Mouse (Mus musculus): ENCODE data around the gene Dync2h1. TPM values are rescaled to one million over a fixed set of nuclear protein-coding genes. Genes with fewer than 3 reads are reported as not detected.
"Not testable (repeated sequence)": the region's sequence is repeated elsewhere in the genome, so short reads cannot be mapped to it uniquely, and the experiment has no call there.

Gene Dync2h1
- 1 to 10 TPM; 1.3 TPM for total RNA-seq (2021)
- long read RNA-seq, experiment 1, partial matches to known transcripts, result 0 of 12 reads
- long read RNA-seq, experiment 1, other reads (novel, unspliced or antisense), result 12 of 12 reads
- long read RNA-seq, experiment 2, partial matches to known transcripts, result 0 of 5 reads
- long read RNA-seq, experiment 2, other reads (novel, unspliced or antisense), result 5 of 5 reads

GRCm38 (mm10) chr9:7184172-7184896 lies at the start of gene Dync2h1, which contains the start of gene Dcun1d5:
TSS of gene Dync2h1 (minus strand) at chr9:7184446.
TSS of gene Dcun1d5 (plus strand) at chr9:7184520.
- H3K4me3 ChIP-seq, result peak within 1 kb of the TSS; percentile 96
- peak within 1 kb of the TSS; percentile 95 for H3K27ac ChIP-seq
- TF ChIP-seq CTCF (IDR thresholded peaks at IDR 0.05), result no peak
- peak; percentile 96 for DNase-seq
- intact Hi-C loops (cut with DNase I), result no loop called here

GRCm38 (mm10) chr9:7221460-7221859 lies 37.2 kb upstream of the Dync2h1 start:
- intact Hi-C loops (cut with DNase I), result no loop called here

GRCm38 (mm10) chr9:7221024-7221423 lies 36.8 kb upstream of the Dync2h1 start:
- intact Hi-C loops (cut with DNase I), result no loop called here

More at GRCm38 (mm10) chr9:7221460-7221859, 37.2 kb upstream of the Dync2h1 start:
- H3K4me3 ChIP-seq, result no peak overlapping the region
- DNase-seq, result no peak
- no peak overlapping the region for H3K27ac ChIP-seq
- no peak for TF ChIP-seq CTCF (IDR thresholded peaks at IDR 0.05)

DNA sequence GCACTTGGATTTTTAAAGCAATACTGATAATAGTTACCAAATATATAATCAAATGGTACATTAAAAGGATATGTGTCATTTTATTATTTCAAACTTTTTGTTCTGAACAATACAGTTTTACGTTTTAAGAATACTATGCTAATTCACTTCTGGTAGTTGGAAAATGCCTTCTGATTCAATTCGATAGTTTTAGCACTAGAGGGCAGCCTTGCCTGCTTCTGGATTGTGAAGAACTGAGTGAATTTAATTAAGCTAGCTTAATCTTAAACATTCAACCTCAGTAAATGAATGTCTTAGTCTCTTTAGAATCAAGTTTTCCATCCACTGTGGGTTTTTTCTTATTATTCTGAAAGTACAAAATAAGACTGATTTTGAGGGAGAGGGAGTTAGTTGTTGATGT lies 32.0 kb upstream of the Dync2h1 start:
- no peak for DNase-seq
- intact Hi-C loops (cut with DNase I), result loop anchor here (10.0 kb wide), 1 partner anchor 379 kb away; no protein-coding TSS in a partner anchor
- Histone ChIP-seq H3K27ac (no peak overlapping the region), H3K4me3 (no peak overlapping the region)
- TF ChIP-seq CTCF (IDR thresholded peaks at IDR 0.05), result peak; percentile 62

More at GRCm38 (mm10) chr9:7221024-7221423, 36.8 kb upstream of the Dync2h1 start:
- no peak for DNase-seq
- H3K4me3 ChIP-seq, result no peak overlapping the region
- no peak overlapping the region for H3K27ac ChIP-seq
- peak; percentile 2; the same call in 1 of the 2 replicates for TF ChIP-seq CTCF (IDR thresholded peaks at IDR 0.05)

- intact Hi-C loops (cut with DNase I); H3K27ac ChIP-seq; DNase-seq; H3K4me3 ChIP-seq: not testable (repeated sequence)
These were observed 6.4 kb upstream of the Dync2h1 start for GRCm38 (mm10) chr9:7190694-7191093.

DNA sequence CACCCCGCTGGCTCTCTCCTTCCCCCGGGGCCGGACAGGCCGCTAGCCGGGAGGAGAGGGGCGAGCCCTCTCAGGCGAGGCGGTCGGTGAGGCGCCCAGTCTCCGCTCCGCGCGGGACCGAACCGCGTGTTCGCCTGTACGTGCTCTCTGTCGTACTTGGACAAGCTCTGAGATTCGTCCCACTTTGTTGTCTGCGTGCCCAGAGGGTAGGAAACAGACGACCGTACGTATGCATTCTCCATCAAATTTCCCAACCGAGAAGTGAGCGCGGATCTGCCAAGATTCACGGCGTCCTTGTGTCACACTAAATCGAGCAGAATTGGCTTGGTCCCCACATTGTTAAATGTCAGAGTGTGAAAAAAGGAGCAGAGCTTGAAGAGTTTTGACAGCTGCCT lies 648 bp upstream of the Dync2h1 start:
- intact Hi-C loops (cut with DNase I), result no loop called here
- H3K4me3 ChIP-seq, result peak overlapping the region; percentile 96
- H3K27ac ChIP-seq, result peak overlapping the region; percentile 95
- DNase-seq, result peak; percentile 61
- no peak for TF ChIP-seq CTCF (IDR thresholded peaks at IDR 0.05)

GRCm38 (mm10) chr9:7176618-7177610 lies 7.3 kb downstream of the Dync2h1 start:
- peak; percentile 90 for DNase-seq
- Histone ChIP-seq H3K4me3 (peak overlapping the region; percentile 84), H3K27ac (peak overlapping the region; percentile 65)
- no peak for TF ChIP-seq CTCF (IDR thresholded peaks at IDR 0.05)
- intact Hi-C loops (cut with DNase I), result no loop called here

- Histone ChIP-seq H3K4me3 (no peak overlapping the region), H3K27ac (no peak overlapping the region)
- intact Hi-C loops (cut with DNase I), result no loop called here
- no peak for TF ChIP-seq CTCF (IDR thresholded peaks at IDR 0.05)
- DNase-seq, result no peak
These were observed 10.5 kb downstream of the Dync2h1 start for GRCm38 (mm10) chr9:7173756-7174155.

DNA sequence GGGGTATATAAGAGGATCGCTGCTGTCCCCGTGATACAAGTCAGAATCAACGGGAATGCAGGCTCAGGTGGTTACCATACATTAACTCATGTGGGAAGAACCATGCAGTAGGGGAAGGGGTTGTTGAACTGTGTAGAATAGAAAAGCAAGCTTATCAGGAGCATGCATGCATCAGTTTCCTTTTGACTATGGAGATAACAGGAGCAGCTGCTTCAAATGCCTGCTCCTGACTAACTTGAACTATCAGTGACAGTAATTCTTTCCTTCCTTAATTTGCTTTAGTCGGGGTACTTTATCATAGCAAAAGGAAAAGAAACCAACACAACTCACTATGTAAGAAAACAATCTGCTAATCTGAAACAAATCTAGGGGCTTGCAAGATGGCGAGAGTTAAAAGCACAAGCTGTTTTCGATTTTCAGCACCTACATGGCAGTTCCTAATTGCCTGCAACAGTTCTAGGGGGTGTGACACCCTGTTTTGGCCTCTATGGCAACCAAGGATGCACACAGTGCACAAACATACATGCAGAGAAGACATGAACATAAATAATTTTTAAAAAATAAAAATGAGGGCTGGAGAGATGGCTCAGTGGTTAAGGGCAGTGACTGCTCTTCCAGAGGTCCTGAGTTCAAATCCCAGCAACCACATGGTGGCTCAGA lies 16.8 kb downstream of the Dync2h1 start:
- intact Hi-C loops (cut with DNase I), result loop anchor here (10.0 kb wide), 1 partner anchor 113 kb away; no protein-coding TSS in a partner anchor
- TF ChIP-seq CTCF (IDR thresholded peaks at IDR 0.05), result no peak
- DNase-seq, result no peak
- no peak overlapping the region for H3K4me3 ChIP-seq
- H3K27ac ChIP-seq, result no peak overlapping the region

DNA sequence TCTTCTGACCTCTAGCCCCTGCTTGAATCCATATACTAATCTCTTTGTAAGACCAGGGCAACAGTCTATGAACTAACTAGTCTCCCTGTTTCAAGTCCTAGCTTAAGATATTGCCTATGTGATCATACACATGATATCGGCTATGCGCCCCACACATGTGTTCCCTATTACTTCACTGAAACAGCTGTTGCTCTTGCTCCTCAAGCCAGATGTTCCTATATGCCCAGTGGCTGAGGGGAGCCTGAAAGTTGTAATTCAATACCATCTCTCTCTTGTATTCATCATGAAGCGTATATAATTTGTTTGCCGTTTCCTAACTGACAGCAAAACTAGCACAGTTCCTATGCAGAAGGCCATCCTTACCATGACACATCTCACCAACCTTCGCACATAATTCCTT lies 23.6 kb downstream of the Dync2h1 start:
- Histone ChIP-seq H3K4me3 (no peak overlapping the region), H3K27ac (no peak overlapping the region)
- no peak for TF ChIP-seq CTCF (IDR thresholded peaks at IDR 0.05)
- no peak for DNase-seq
- intact Hi-C loops (cut with DNase I), result loop anchor here (10.0 kb wide), 1 partner anchor 106 kb away; no protein-coding TSS in a partner anchor

DNA sequence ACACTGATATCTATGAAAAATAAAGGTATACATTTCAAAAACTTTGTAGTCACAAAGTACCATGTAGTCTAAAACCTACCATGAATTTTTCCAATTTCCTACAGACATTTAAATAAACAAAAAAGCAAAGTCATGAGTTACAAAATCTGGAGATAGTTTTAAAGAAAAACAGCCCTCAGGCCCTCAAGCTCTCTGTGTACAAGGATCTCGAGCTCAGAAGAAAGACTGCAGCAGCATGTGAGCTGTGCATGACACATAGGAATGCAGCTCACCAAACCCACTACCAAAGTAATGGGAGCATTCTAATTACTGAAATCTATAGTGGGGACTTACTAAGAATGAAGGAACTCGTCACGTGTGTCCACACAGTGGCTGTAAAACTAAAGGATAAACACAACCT lies 24.5 kb downstream of the Dync2h1 start:
- TF ChIP-seq CTCF (IDR thresholded peaks at IDR 0.05), result no peak
- intact Hi-C loops (cut with DNase I), result loop anchor here (10.0 kb wide), 1 partner anchor 105 kb away; no protein-coding TSS in a partner anchor
- DNase-seq, result no peak
- H3K4me3 ChIP-seq, result no peak overlapping the region
- H3K27ac ChIP-seq, result no peak overlapping the region

DNA sequence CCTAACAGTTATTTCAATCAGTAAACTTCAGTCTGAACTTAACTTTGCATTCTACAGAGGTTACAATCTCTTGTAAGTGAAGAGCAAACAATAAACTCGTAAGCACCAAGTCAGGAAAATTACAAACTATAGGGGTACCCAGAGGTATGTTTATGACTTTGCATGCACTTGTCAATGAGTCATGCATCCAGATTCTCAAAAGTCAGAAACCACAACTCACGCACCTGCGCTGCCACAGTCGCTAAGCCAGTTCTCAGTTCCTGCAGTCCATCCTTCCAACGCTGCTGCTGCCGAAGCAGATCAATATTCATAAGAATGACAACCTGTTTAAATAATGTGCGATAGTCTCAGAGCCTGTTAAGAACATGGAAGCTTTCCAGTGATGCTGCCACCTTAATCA lies 25.6 kb downstream of the Dync2h1 start:
- intact Hi-C loops (cut with DNase I), result no loop called here
- Histone ChIP-seq H3K4me3 (no peak overlapping the region), H3K27ac (no peak overlapping the region)
- no peak for TF ChIP-seq CTCF (IDR thresholded peaks at IDR 0.05)
- DNase-seq, result no peak
